In genomic region chr5:125150951-125151564, GRCm38 (mm10) we compare ENCODE assay signal across 8 mouse cellular contexts. TPM values are rescaled to one million over a fixed set of nuclear protein-coding genes. Genes with fewer than 3 reads are reported as not detected.
DNase-seq lines count a peak whose midpoint lies in the region; ATAC-seq and TF ChIP-seq lines count a peak whose summit lies in the region.

No protein-coding gene starts in this region.

- 15% methylated on average over 10 of the region's 10 CpGs for WGBS in forebrain, embryonic 11.5 days
- WGBS in kidney, embryonic 16.5 days = 12% methylated on average over 10 of the region's 10 CpGs

- ATAC-seq in forebrain, embryonic 11.5 days (replicated peaks; ENCODE audit: low FRiP score) = peak; percentile 76
- ATAC-seq in kidney, embryonic 16.5 days (ENCODE audit: low FRiP score, low TSS enrichment) = peak; percentile 50

- no peak for TF ChIP-seq POLR2A in myocyte (IDR thresholded peaks at IDR 0.05; ENCODE audit: insufficient read length, low read depth)

- H3K4me2 ChIP-seq in forebrain, embryonic 11.5 days (ENCODE audit: low read depth, low read length, severe bottlenecking) = peak overlapping the region; percentile 27; the same call in 1 of the 2 replicates
- peak overlapping the region; percentile 23; the same call in 1 of the 2 replicates for H3K4me2 ChIP-seq in kidney, embryonic 16.5 days (replicated peaks; ENCODE audit: low read depth, low read length)
- peak overlapping the region; percentile 30 for H3K4me2 ChIP-seq in myocyte (ENCODE audit: low read depth)

- H3K9me3 ChIP-seq in forebrain, embryonic 11.5 days (ENCODE audit: control insufficient read depth, low read length) = no peaks in the 10 kb centered on the region
- no peaks in the 10 kb centered on the region for H3K9me3 ChIP-seq in kidney, embryonic 16.5 days (ENCODE audit: low read length)

- H3K9ac ChIP-seq in forebrain, embryonic 11.5 days (ENCODE audit: low read length) = peak overlapping the region; percentile 48; the same call in 1 of the 2 replicates
- H3K9ac ChIP-seq in kidney, embryonic 16.5 days (replicated peaks; ENCODE audit: low read length) = peak overlapping the region; percentile 22; the same call in 1 of the 2 replicates

- no peaks in the 10 kb centered on the region for H3K36me3 ChIP-seq in forebrain, embryonic 11.5 days (ENCODE audit: control insufficient read depth, insufficient read depth, low read length)
- H3K36me3 ChIP-seq in kidney, embryonic 16.5 days (ENCODE audit: insufficient read depth, low read length) = no peaks in the 10 kb centered on the region
- H3K36me3 ChIP-seq in myocyte (ENCODE audit: control insufficient read depth, insufficient read depth) = no peaks in the 10 kb centered on the region

- no peaks in the 10 kb centered on the region for H3K27me3 ChIP-seq in forebrain, embryonic 11.5 days (ENCODE audit: control insufficient read depth, insufficient read depth, low read length)
- no peaks in the 10 kb centered on the region for H3K27me3 ChIP-seq in kidney, embryonic 16.5 days (ENCODE audit: insufficient read depth, low read length)
- no peaks in the 10 kb centered on the region for H3K27me3 ChIP-seq in myocyte (ENCODE audit: control insufficient read depth, insufficient read depth, insufficient read length)

- no peak overlapping the region for H3ac ChIP-seq in myocyte (ENCODE audit: control insufficient read depth, insufficient read length)

- H3K79me2 ChIP-seq in myocyte (ENCODE audit: control insufficient read depth, insufficient read depth) = peaks cover 96% of the 10 kb centered on the region

- no peak overlapping the region for H3K4me3 ChIP-seq in forebrain, embryonic 11.5 days (ENCODE audit: low read depth, low read length)
- H3K4me3 ChIP-seq in kidney, embryonic 16.5 days (ENCODE audit: low read length) = no peak overlapping the region
- H3K4me3 ChIP-seq in myocyte = no peak overlapping the region

- peak; percentile 52 to 73 for DNase-seq in kidney, adult 8-10 months
- DNase-seq in kidney, adult 18-20 months = no peak
- DNase-seq in forebrain, embryonic 11.5 days (ENCODE audit: low spot score) = peak; percentile 85
- DNase-seq in B cell, adult 2 months = no peak
- DNase-seq in urinary bladder, postnatal 4 days (ENCODE audit: low spot score in 2 of 2) = no peak
- no peak for DNase-seq in cerebellum, adult 18-20 months

- peaks cover 56% of the 10 kb centered on the region for H3K4me1 ChIP-seq in forebrain, embryonic 11.5 days (replicated peaks; ENCODE audit: control insufficient read depth, insufficient read depth, low read length)
- peaks cover 80% of the 10 kb centered on the region for H3K4me1 ChIP-seq in kidney, embryonic 16.5 days (ENCODE audit: insufficient read depth, low read length)

- peak overlapping the region; percentile 92 for H3K27ac ChIP-seq in forebrain, embryonic 11.5 days (ENCODE audit: low read depth, low read length)
- peak overlapping the region; percentile 71 for H3K27ac ChIP-seq in kidney, embryonic 16.5 days (ENCODE audit: low read length)

TF ChIP-seq in myocyte, 11 proteins besides CTCF, POLR2A, EP300 and RAD21:
- TF ChIP-seq MYOD1 (IDR thresholded peaks at IDR 0.05; ENCODE audit: control insufficient read depth in 1 of 3, insufficient read length in 2 of 3, low read depth in 2 of 3) = peak in 2 of 3 experiments; percentile 76 to 92
- TF ChIP-seq MYOG (IDR thresholded peaks at IDR 0.05; ENCODE audit: control insufficient read depth in 1 of 3, insufficient read depth in 1 of 3, insufficient read length in 2 of 3, low read depth in 2 of 3) = peak in 2 of 3 experiments; percentile 51 to 86
- TF ChIP-seq SRF (IDR thresholded peaks at IDR 0.05; ENCODE audit: control insufficient read depth, insufficient read length, low read depth) = no peak

RNA-seq across cellular contexts. Expression of gene Ncor2, which starts 28.0 kb away (rescaled TPM):
- 27.3 and 29.5 TPM in 2 replicates for polyA plus RNA-seq in forebrain, embryonic 11.5 days (2014; fragmentation: Nextera tagmentation; extraction: Ambion mirVana)
- polyA plus RNA-seq in kidney, embryonic 16.5 days (2015; fragmentation: Nextera tagmentation; extraction: Ambion mirVana) = 25.9 and 27.5 TPM in 2 replicates
- polyA plus RNA-seq in myocyte (2012; fragmentation: generic; extraction: Trizol) = 127 TPM

Comparison
In these comparisons a context has a peak if more than half of its experiments do, and no peak if none do; other contexts are left out.
1. DNase-seq: peak in kidney, adult 8-10 months (2 of 2) and forebrain, embryonic 11.5 days (single experiment); none in kidney, adult 18-20 months (single experiment), B cell, adult 2 months (0 of 2), urinary bladder, postnatal 4 days (0 of 2) and cerebellum, adult 18-20 months (0 of 2).
2. Peak in every context shown above with its lines, with median percentiles within 50 percentile points of each other: H3K4me2 ChIP-seq.